Mouse (Mus musculus) E14TG2a.4 (cell line): ENCODE data around the gene Ciao2b.

Experiments used
- CTCF ChIP-seq: conservative IDR thresholded peaks from 2 replicates; pipeline ENCODE4 v1.5.1; 2014; ENCODE audit warnings: low read length
- NANOG ChIP-seq: IDR thresholded peaks from 2 replicates; pipeline ENCODE4 v1.6.1; 2014; ENCODE audit warnings: borderline replicate concordance, low read length, mixed read lengths

GRCm38 (mm10) chr8:104591133-104591834 lies 50.5 kb downstream of the Ciao2b start, which contains the start of gene Pdp2:
- TF ChIP-seq CTCF (no peak), NANOG (no peak)
